Mouse (Mus musculus) c-Kit-positive CD71-negative TER-119-negative erythroid progenitor cells, embryonic 14.5 days (primary cell): ENCODE results near the gene Tra2a.

Experiments
- DNase-seq: peaks from one replicate; pipeline ENCODE4 v3.0.0-alpha.2; 2013; ENCODE audit warnings: low read depth

The Tra2a gene

GRCm38 (mm10) chr6:49233356-49233755, 30.5 kb downstream of the Tra2a start:
- DNase-seq: no peak

DNA sequence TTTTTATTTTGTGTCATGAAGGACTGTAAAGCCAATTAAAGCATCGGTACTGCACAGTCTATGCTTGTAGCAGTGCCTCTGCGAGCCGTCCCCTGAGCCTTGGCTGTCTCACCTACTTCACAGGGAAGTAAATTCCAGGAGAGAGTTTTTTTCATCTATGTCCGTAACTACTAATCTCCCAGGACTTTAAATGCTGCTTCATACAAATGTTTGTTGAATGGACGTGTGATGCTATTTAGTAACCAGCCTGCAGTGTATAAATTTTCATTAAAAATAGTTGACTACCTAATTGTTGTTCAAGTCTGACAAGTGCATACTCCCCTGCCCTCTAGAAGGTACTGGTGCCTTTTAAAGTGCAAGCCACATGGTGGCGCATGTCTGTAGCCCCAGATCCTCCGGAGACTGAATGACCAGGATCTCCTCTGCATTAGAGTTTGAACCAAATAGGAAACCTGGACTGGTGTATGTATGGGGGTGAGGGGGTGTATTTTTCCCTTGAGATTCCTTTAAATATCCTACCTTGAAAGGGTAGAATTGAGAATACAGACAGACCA, 35.6 kb downstream of the Tra2a start:
- no peak for DNase-seq

GRCm38 (mm10) chr6:49227184-49227735, 36.6 kb downstream of the Tra2a start:
- no peak for DNase-seq

DNA sequence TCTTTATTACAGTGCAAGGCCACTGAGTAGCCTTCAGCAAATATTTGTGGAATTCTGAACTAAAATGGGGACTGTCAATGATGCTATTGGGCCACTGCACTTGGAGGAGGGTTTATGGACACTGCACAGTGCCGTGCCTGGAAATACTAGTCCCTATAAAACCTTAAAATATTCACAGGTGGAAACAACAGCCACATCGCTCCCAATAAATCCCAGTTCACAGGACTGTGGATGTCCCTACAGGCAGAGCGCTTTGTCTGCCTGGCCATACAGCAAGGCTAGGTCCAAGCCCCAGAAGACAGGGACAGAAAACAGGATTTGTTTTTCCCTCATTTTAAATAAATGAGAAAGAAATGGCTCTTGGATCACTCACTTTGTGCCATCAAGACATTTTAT, 38.1 kb downstream of the Tra2a start:
- no peak for DNase-seq

GRCm38 (mm10) chr6:49224923-49225727, 38.7 kb downstream of the Tra2a start:
- no peak for DNase-seq

DNA sequence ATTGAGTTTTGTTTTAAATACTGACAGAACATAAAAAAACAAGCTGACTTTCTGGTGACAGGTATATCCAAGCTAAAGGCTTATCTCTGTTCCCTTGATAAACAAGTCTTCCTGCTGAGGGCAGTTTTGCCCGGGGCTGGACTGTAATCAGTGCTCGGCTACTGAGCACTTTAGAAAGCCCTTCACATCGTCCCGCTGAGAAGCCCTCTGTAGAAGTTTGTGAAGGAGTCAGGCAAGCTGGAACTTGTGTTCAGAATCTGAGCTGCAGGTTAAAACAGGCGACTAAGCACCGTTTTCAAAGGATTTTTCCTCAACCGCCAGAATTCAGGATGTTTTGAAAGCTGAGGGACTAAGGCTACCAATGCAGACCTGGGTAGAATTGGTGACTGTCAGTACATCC, 41.9 kb downstream of the Tra2a start:
- no peak for DNase-seq

GRCm38 (mm10) chr6:49219920-49220604, 43.8 kb downstream of the Tra2a start:
- DNase-seq: no peak

- no peak for DNase-seq
These were observed 44.8 kb downstream of the Tra2a start for GRCm38 (mm10) chr6:49219001-49219560.

GRCm38 (mm10) chr6:49218275-49218802, 45.5 kb downstream of the Tra2a start:
- DNase-seq: no peak

- DNase-seq: peak; percentile 96
These were observed 46.1 kb downstream of the Tra2a start for GRCm38 (mm10) chr6:49217581-49218274.

DNA sequence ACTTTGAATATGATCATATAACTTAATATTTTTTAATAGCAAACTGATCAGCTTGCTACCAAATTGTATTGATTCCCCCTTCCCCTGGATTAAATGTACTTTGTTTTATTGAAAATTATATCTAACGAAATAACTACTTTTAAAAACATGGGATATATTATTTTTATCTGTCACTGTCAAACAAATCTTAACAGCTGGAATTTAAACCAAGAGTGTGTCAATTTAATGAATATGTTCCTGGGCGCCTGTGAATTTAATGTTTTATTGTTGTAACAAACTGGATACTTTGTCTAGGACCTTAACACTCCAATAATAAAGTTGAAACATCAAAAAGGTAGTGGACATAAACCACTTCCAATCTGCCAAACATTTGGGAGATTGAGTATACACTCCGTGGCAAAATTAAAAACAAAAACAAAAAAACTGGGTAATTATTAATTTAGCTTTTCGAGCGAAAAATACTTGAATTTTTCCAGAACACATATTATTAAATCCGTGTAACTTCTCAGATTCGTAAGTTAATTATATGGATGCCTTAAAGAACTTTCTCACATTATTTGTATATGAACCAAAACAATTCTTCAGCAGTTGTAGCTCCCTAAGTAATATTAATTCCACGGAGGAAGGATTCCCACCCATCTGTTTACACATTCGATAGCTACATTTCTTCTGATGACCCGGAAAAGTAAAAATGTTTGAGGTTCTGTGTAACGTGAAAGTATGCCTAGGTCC, 46.9 kb downstream of the Tra2a start:
- DNase-seq: no peak

GRCm38 (mm10) chr6:49215748-49216585, 47.9 kb downstream of the Tra2a start:
- DNase-seq: no peak

DNA sequence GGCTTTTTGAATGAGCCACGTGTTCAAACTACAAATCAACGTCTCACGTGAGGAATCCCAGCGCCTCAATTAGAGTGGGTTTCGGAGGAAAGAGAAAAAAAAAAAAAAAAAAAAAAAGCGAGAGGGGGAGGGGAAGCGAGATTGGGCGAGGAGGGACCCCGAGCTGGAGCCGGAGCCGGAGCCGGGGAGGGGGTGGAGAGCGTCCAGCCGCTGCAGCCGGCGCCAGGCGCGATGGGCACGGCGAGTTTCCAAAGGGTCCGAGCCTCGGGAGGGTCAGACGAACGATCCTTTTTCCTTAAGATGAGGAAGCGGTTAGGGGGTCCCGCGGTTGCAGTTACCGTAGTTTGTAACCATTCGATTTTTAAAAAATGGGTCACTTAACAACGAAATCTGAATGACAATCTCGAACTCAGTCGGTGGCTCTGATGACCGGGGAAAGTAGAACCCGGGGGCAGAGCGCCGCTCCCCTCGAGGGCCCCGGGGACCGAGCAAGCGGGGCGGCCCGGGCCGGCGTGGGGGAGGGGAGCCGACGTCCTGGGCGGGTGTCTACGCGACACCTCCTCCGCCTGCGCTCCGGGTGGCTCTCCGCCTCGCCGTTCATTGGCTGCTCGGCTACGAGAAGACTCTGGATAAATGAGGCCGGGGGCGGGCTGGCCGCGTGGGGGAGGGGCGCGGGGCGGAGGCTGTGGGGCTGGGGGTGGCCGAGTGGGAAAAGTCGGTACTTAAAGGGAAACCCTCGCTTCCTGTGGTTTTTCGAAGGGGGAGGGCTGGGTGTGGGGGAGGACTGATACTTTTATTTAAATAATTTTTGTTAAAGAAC, 48.7 kb downstream of the Tra2a start, which contains the start of gene Igf2bp3:
TSS of gene Igf2bp3 (minus strand) at position 30 of the 820 bp plus-strand sequence.
- peak; percentile 84 for DNase-seq

- DNase-seq: peak; percentile 81
These were observed 49.5 kb downstream of the Tra2a start for GRCm38 (mm10) chr6:49214086-49214927.

- DNase-seq: no peak
These were observed 50.2 kb downstream of the Tra2a start for GRCm38 (mm10) chr6:49213581-49214085.

- no peak for DNase-seq
These were observed 50.8 kb downstream of the Tra2a start for GRCm38 (mm10) chr6:49212931-49213580.

DNA sequence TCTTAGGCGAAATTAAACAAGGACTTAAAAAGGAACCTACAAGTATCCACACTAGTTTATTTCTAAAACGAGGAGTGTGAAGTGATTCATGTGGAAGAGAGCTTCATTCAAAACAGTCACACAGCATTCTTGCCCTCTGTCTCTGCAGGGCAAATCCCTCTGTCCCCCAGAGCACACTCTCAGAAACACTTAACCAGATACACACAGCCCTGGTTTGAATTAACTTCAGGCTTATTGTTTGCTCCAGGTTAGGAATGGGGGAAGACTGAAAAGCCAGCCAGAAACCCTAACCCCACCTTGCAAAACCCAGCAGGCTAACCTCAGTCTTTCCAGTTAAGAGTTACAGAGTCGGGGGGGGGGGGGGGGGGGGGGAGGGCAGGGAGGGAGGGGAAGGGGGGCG, 51.7 kb downstream of the Tra2a start:
- DNase-seq: no peak
